Mouse (Mus musculus): Measurements from ENCODE around the gene BC107364. TPM values are rescaled to one million over a fixed set of nuclear protein-coding genes. Genes with fewer than 3 reads are reported as not detected.
"Not testable (repeated sequence)": the region's sequence is repeated elsewhere in the genome, so short reads cannot be mapped to it uniquely, and the experiment has no call there.

The BC107364 gene
- polyA plus RNA-seq, 1 experiment = not detected

DNA sequence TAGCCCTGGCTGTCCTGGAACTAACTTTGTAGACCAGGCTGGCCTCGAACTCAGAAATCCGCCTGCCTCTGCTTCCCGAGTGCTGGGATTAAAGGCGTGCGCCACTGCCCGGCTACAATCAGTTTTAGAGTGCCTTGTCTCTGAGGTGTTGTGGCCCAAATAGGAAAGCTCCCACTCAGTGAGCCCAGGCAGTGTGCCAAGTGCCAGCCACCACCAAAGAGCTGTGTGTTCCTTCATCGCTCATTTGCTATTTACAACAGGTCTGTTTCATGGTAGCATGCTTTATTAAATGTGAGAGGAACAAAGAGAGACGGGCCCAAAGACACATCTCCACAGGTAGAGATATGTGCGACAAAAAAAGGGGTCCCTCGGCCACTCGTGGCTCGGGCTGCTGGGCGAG is 30.3 kb upstream of the BC107364 start:
- TF ChIP-seq POLR2A (IDR thresholded peaks at IDR 0.05; ENCODE audit: borderline replicate concordance, extremely low read depth, insufficient read depth, insufficient read length, poor library complexity, severe bottlenecking) (no peak), CTCF (IDR thresholded peaks at IDR 0.05; ENCODE audit: borderline replicate concordance, extremely low read depth, insufficient read depth, insufficient read length) (no peak)
- no peak for DNase-seq (ENCODE audit: low read depth)

- no peak for TF ChIP-seq CTCF (IDR thresholded peaks at IDR 0.05; ENCODE audit: borderline replicate concordance, extremely low read depth, insufficient read depth, insufficient read length)
- DNase-seq (ENCODE audit: low read depth) = no peak
Observed at GRCm38 (mm10) chr3:96481856-96482255, 29.8 kb upstream of the BC107364 start.

- no peak for DNase-seq (ENCODE audit: low read depth)
- TF ChIP-seq POLR2A (IDR thresholded peaks at IDR 0.05; ENCODE audit: borderline replicate concordance, extremely low read depth, insufficient read depth, insufficient read length, poor library complexity, severe bottlenecking) = no peak
- no peak for TF ChIP-seq CTCF (IDR thresholded peaks at IDR 0.05; ENCODE audit: borderline replicate concordance, extremely low read depth, insufficient read depth, insufficient read length)
Observed at GRCm38 (mm10) chr3:96480684-96481270, 28.7 kb upstream of the BC107364 start.

DNA sequence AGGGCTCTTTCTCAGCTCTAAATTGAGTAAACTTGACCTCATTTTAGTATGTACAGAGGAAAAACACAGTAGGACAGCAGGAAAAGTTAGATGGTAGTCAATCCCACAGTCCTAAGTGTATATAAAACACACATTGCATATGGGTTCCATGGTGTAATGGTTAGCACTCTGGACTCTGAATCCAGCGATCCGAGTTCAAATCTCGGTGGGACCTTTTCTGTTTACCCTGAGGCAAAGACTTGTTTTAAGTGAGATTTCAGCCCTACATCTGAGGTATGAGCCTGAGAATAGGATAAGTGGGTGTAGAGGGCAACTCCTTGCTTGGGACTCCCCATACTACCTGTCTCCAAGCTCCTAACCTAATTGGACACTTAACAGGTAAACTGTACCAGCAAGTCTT is 27.1 kb upstream of the BC107364 start:
- TF ChIP-seq POLR2A (IDR thresholded peaks at IDR 0.05; ENCODE audit: borderline replicate concordance, extremely low read depth, insufficient read depth, insufficient read length, poor library complexity, severe bottlenecking) (no peak), CTCF (IDR thresholded peaks at IDR 0.05; ENCODE audit: borderline replicate concordance, extremely low read depth, insufficient read depth, insufficient read length) (no peak)

DNA sequence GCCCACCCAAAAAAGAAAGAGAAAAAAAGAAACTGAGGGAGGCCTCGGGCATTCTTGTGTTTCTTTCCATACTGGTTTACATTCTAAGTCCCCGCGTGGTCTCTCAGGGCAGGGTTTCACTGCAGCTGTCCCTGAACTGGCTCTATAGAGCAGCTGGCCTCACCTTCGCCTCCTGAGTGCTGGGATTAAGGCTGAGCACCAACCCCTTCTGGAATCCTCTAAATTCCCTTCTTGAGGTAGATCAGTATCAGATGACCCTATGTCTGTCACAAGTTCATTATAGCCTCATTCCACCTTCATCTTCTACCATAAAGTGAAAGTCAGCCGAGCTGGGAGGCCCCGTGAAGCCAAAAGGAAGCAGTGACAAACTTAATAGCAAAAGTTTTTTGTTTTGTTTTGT is 25.5 kb upstream of the BC107364 start:
- TF ChIP-seq CTCF (IDR thresholded peaks at IDR 0.05; ENCODE audit: borderline replicate concordance, extremely low read depth, insufficient read depth, insufficient read length) (no peak), POLR2A (IDR thresholded peaks at IDR 0.05; ENCODE audit: borderline replicate concordance, extremely low read depth, insufficient read depth, insufficient read length, poor library complexity, severe bottlenecking) (no peak)

More for the DNA sequence above, 27.1 kb upstream of the BC107364 start:
- DNase-seq (ENCODE audit: low read depth) = no peak

GRCm38 (mm10) chr3:96477084-96477483 is 25.0 kb upstream of the BC107364 start:
- DNase-seq (ENCODE audit: low read depth) = no peak
- no peak for TF ChIP-seq POLR2A (IDR thresholded peaks at IDR 0.05; ENCODE audit: borderline replicate concordance, extremely low read depth, insufficient read depth, insufficient read length, poor library complexity, severe bottlenecking)
- TF ChIP-seq CTCF (IDR thresholded peaks at IDR 0.05; ENCODE audit: borderline replicate concordance, extremely low read depth, insufficient read depth, insufficient read length) = no peak

More for the DNA sequence above, 25.5 kb upstream of the BC107364 start:
- no peak for DNase-seq (ENCODE audit: low read depth)

GRCm38 (mm10) chr3:96474909-96475655 is 23.0 kb upstream of the BC107364 start:
- TF ChIP-seq POLR2A (IDR thresholded peaks at IDR 0.05; ENCODE audit: borderline replicate concordance, extremely low read depth, insufficient read depth, insufficient read length, poor library complexity, severe bottlenecking) (no peak), CTCF (IDR thresholded peaks at IDR 0.05; ENCODE audit: borderline replicate concordance, extremely low read depth, insufficient read depth, insufficient read length) (no peak)
- no peak for DNase-seq (ENCODE audit: low read depth)

DNA sequence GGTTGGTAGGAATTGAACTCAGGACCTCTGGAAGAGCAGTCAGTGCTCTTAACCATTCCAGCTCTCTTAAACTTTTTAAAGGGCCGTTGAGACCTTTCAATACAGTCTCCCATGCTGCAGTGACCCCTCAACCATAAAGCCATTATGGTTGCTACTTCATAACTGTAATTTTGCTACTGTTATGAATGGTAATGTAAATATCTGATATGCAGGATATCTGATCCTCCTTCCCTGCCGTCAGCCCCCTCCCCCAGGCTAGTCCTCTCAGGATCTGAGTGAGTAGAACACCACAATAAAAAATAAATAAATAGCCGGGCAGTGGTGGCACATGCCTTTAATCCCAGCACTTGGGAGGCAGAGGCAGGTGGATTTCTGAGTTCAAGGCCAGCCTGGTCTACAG is 21.4 kb upstream of the BC107364 start:
- not testable (repeated sequence) for DNase-seq (ENCODE audit: low read depth)

DNA sequence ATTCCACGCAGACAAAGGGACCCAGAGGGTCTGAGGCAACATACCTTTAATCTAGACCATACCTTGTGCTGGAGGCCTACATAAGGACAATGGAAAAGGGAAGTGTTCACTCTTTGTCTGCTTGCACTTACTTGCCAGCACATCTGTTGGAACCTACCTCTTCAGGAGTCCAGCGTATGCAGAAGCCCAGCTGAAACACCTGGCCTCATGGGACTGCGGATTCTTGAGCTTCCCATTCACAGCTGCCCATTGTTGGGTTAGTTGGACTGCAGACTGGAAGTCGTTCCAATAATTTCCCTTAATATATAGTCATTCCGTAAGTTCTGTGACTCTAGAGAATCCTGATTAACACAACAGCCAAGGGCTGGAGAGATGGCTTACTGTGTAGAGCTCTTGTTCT is 20.0 kb upstream of the BC107364 start:
- TF ChIP-seq POLR2A (IDR thresholded peaks at IDR 0.05; ENCODE audit: borderline replicate concordance, extremely low read depth, insufficient read depth, insufficient read length, poor library complexity, severe bottlenecking) (no peak), CTCF (IDR thresholded peaks at IDR 0.05; ENCODE audit: borderline replicate concordance, extremely low read depth, insufficient read depth, insufficient read length) (no peak)
- DNase-seq (ENCODE audit: low read depth) = no peak

DNA sequence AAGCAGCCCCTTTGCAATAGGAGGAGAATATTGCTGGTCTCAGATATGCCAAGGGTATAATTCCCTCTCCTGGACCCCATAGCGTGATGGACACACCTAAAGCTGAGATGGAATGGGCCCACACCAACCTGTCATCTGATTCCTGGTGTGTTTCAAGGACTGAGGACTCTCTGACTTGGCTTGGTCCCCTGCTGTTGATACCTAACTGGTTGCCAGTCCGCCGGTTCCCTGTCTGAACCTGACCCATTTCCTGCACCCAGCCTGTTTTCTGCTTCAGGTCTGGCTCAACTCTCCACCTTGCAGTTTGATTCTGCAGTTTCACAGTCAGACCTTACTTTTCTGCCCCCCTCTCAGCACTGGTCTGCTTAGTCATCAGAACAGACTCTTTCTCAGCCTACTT is 17.5 kb upstream of the BC107364 start:
- DNase-seq (ENCODE audit: low read depth) = no peak
- TF ChIP-seq CTCF (IDR thresholded peaks at IDR 0.05; ENCODE audit: borderline replicate concordance, extremely low read depth, insufficient read depth, insufficient read length) (no peak), POLR2A (IDR thresholded peaks at IDR 0.05; ENCODE audit: borderline replicate concordance, extremely low read depth, insufficient read depth, insufficient read length, poor library complexity, severe bottlenecking) (no peak)

- DNase-seq (ENCODE audit: low read depth) = not testable (repeated sequence)
Observed at GRCm38 (mm10) chr3:96468335-96468734, 16.2 kb upstream of the BC107364 start.

DNA sequence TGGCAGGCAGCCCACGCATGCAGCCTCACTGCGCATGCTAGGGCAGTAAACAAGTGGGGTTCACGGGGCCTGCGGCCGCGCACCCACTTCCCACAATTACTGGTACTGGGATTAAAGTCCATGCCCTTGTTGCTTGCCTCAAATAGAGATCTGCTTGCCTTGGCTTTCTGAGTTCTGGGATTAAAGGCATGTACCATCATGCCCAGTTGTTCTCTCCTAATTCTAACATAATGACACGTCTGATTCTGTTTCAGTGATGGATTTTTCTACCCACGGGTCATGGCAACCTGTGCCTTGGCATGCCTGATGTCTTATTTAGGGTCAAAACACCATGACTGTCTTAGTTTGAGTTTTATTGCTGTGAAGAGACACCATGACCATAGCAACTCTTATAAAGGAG is 15.5 kb upstream of the BC107364 start:
- TF ChIP-seq CTCF (IDR thresholded peaks at IDR 0.05; ENCODE audit: borderline replicate concordance, extremely low read depth, insufficient read depth, insufficient read length) (no peak), POLR2A (IDR thresholded peaks at IDR 0.05; ENCODE audit: borderline replicate concordance, extremely low read depth, insufficient read depth, insufficient read length, poor library complexity, severe bottlenecking) (no peak)
- no peak for DNase-seq (ENCODE audit: low read depth)
